In genomic region chrX:7422166-7422565, GRCm38 (mm10) we compare ENCODE assay signal across 8 mouse cellular contexts. TPM values are rescaled to one million over a fixed set of nuclear protein-coding genes. Genes with fewer than 3 reads are reported as not detected.
DNase-seq lines count a peak whose midpoint lies in the region; ATAC-seq and TF ChIP-seq lines count a peak whose summit lies in the region.

No protein-coding gene starts in this region.

- peak; percentile 11 to 19 for DNase-seq in adrenal gland, postnatal 36 days
- no peak for DNase-seq in adrenal gland, adult 18-20 months (ENCODE audit: low spot score in 2 of 2)
- DNase-seq in spleen, adult 2 months (ENCODE audit: low read depth in 1 of 2, low spot score in 2 of 2) = no peak
- no peak for DNase-seq in spleen, postnatal 4 days (ENCODE audit: low spot score in 2 of 2)
- DNase-seq in limb, embryonic 14.5 days (ENCODE audit: low spot score) = no peak
- no peak for DNase-seq in stomach, postnatal 0 days (ENCODE audit: low spot score)
- DNase-seq in cerebellum, adult 11-12 months = no peak
- no peak for DNase-seq in frontal cortex, adult 2 months (ENCODE audit: extremely low spot score in 1 of 2, low spot score in 1 of 2)

- H3K9ac ChIP-seq in limb, embryonic 14.5 days (ENCODE audit: low read depth, low read length, severe bottlenecking) = peak overlapping the region; percentile 56; the same call in 1 of the 2 replicates
- H3K9ac ChIP-seq in stomach, postnatal 0 days (ENCODE audit: low read length) = peak overlapping the region; percentile 52

- no peak for TF ChIP-seq POLR2A in spleen, adult 2 months (IDR thresholded peaks at IDR 0.05; ENCODE audit: low read depth, low read length)
- no peak for TF ChIP-seq POLR2A in limb, embryonic 14.5 days (IDR thresholded peaks at IDR 0.05; ENCODE audit: borderline replicate concordance, extremely low read depth, insufficient read depth, insufficient read length)

- no peak for ATAC-seq in limb, embryonic 14.5 days (ENCODE audit: low FRiP score, low read depth)
- no peak for ATAC-seq in stomach, postnatal 0 days (ENCODE audit: low FRiP score, low TSS enrichment)

- no peak for TF ChIP-seq EP300 in stomach, postnatal 0 days (optimal IDR thresholded peaks at IDR 0.05)

- peak overlapping the region; percentile 49 for H3K4me2 ChIP-seq in limb, embryonic 14.5 days (replicated peaks; ENCODE audit: low read depth, low read length, severe bottlenecking)
- peak overlapping the region; percentile 61 for H3K4me2 ChIP-seq in stomach, postnatal 0 days (replicated peaks; ENCODE audit: low read depth)

- no peaks in the 10 kb centered on the region for H3K27me3 ChIP-seq in spleen, adult 2 months (ENCODE audit: control insufficient read depth, insufficient read depth, low read length)
- H3K27me3 ChIP-seq in limb, embryonic 14.5 days (ENCODE audit: control insufficient read depth, insufficient read depth, low read length) = no peaks in the 10 kb centered on the region
- no peaks in the 10 kb centered on the region for H3K27me3 ChIP-seq in stomach, postnatal 0 days (ENCODE audit: control insufficient read depth, insufficient read depth, low read length)

- TF ChIP-seq CTCF in spleen, adult 2 months (IDR thresholded peaks at IDR 0.05; ENCODE audit: extremely low read depth, insufficient read depth, insufficient read length, insufficient replicate concordance) = no peak
- no peak for TF ChIP-seq CTCF in stomach, postnatal 0 days (IDR thresholded peaks at IDR 0.05; ENCODE audit: low read depth)

- H3K27ac ChIP-seq in spleen, adult 2 months (ENCODE audit: insufficient read depth, low read length) = no peak overlapping the region
- H3K27ac ChIP-seq in limb, embryonic 14.5 days (replicated peaks; ENCODE audit: low read depth, low read length) = no peak overlapping the region
- H3K27ac ChIP-seq in stomach, postnatal 0 days (replicated peaks) = no peak overlapping the region

- H3K9me3 ChIP-seq in limb, embryonic 14.5 days (ENCODE audit: control insufficient read depth, low read length) = no peaks in the 10 kb centered on the region
- H3K9me3 ChIP-seq in stomach, postnatal 0 days (ENCODE audit: control insufficient read depth, low read length) = no peaks in the 10 kb centered on the region

- peak overlapping the region; percentile 57 for H3K4me3 ChIP-seq in spleen, adult 2 months (ENCODE audit: extremely low read depth, insufficient read depth, insufficient read length)
- H3K4me3 ChIP-seq in limb, embryonic 14.5 days (replicated peaks; ENCODE audit: low read length) = peak overlapping the region; percentile 43
- peak overlapping the region; percentile 42 for H3K4me3 ChIP-seq in stomach, postnatal 0 days (ENCODE audit: low read depth, low read length)

- no peaks in the 10 kb centered on the region for H3K36me3 ChIP-seq in spleen, adult 2 months (ENCODE audit: control insufficient read depth, insufficient read depth, low read length)
- H3K36me3 ChIP-seq in limb, embryonic 14.5 days (ENCODE audit: control insufficient read depth, insufficient read depth, low read length) = no peaks in the 10 kb centered on the region
- no peaks in the 10 kb centered on the region for H3K36me3 ChIP-seq in stomach, postnatal 0 days (ENCODE audit: control insufficient read depth, insufficient read depth, low read length)

- 62% methylated on average over 6 of the region's 6 CpGs for WGBS in spleen, adult 2 months
- 67% methylated on average over 6 of the region's 6 CpGs for WGBS in limb, embryonic 14.5 days
- 58% methylated on average over 6 of the region's 6 CpGs for WGBS in stomach, postnatal 0 days

- no peaks in the 10 kb centered on the region for H3K4me1 ChIP-seq in spleen, adult 2 months (ENCODE audit: control insufficient read depth, insufficient read depth, insufficient read length)
- no peaks in the 10 kb centered on the region for H3K4me1 ChIP-seq in limb, embryonic 14.5 days (ENCODE audit: control insufficient read depth, insufficient read depth, low read length)
- no peaks in the 10 kb centered on the region for H3K4me1 ChIP-seq in stomach, postnatal 0 days (replicated peaks; ENCODE audit: control insufficient read depth, insufficient read depth)

RNA-seq across cellular contexts. Expression of gene Usp27x, which starts 46.5 kb away (rescaled TPM):
- 10 to 100 TPM; 18.3 to 20.3 TPM for total RNA-seq in adrenal gland, postnatal 36 days (2021)
- total RNA-seq in adrenal gland, adult 18-20 months (2021) = 10 to 100 TPM; 18.1 to 23.5 TPM
- 0.32 and 0.43 TPM in 2 replicates for polyA plus RNA-seq in spleen, adult 2 months (2012; rRNA removed)
- 3.9 and 4.5 TPM in 2 replicates for polyA plus RNA-seq in limb, embryonic 14.5 days (2012; rRNA removed)
- 0.51 and 0.52 TPM in 2 replicates for polyA plus RNA-seq in limb, embryonic 14.5 days (2014; fragmentation: Nextera tagmentation; extraction: Ambion mirVana)
- polyA plus RNA-seq in stomach, postnatal 0 days (2015; fragmentation: Nextera tagmentation; extraction: Ambion mirVana) = 0.41 and 0.46 TPM in 2 replicates
- 5.3 and 5.9 TPM in 2 replicates for polyA plus RNA-seq in frontal cortex, adult 2 months (2012; rRNA removed)

Comparison
In these comparisons a context has a peak if more than half of its experiments do, and no peak if none do; other contexts are left out.
1. DNase-seq: peak in adrenal gland, postnatal 36 days (2 of 2); none in adrenal gland, adult 18-20 months (0 of 2), spleen, adult 2 months (0 of 2), spleen, postnatal 4 days (0 of 2), limb, embryonic 14.5 days (single experiment), stomach, postnatal 0 days (single experiment), cerebellum, adult 11-12 months (single experiment) and frontal cortex, adult 2 months (0 of 2).
2. Peak in every context shown above with its lines, with median percentiles within 50 percentile points of each other: H3K4me3 ChIP-seq.